Mouse (Mus musculus) midbrain, embryonic 14.5 days (tissue): ENCODE measurements around the gene Lyg2. TPM values are rescaled to one million over a fixed set of nuclear protein-coding genes. Genes with fewer than 3 reads are reported as not detected.
A peak's percentile ranks its signal among the peaks of the same experiment; 100 is the strongest.

Source experiments
- ATAC-seq: fragments of 200-750 bp; cut with Nextera tagmentation; 2 replicates; pipeline ENCODE4 v1.8.0; 2017; ENCODE audit warnings: moderate number of reproducible peaks, moderate library complexity; ENCODE audit not compliant: low FRiP score, low TSS enrichment
- DNase-seq: peaks from one replicate; pipeline ENCODE4 v3.0.0-alpha.2; 2015
- H3K27ac ChIP-seq: fragments of 300-500 bp; sonication (generic); replicated peaks from 2 replicates; pipeline ENCODE4 v1.5.1; 2014; ENCODE audit warnings: mild to moderate bottlenecking, low read depth, low read length, moderate library complexity
- H3K27me3 ChIP-seq: fragments of 300-500 bp; sonication (generic); 2 replicates; pipeline ENCODE4 v1.6.1; 2014; ENCODE audit warnings: low read length, control low read depth, mixed read lengths; ENCODE audit not compliant: control insufficient read depth, insufficient read depth
- H3K36me3 ChIP-seq: fragments of 300-500 bp; sonication (generic); 2 replicates; pipeline ENCODE4 v1.6.1; 2014; ENCODE audit warnings: low read length, control low read depth; ENCODE audit not compliant: control insufficient read depth, insufficient read depth
- H3K4me1 ChIP-seq: fragments of 300-500 bp; sonication (generic); 2 replicates; pipeline ENCODE4 v1.6.1; 2014; ENCODE audit warnings: mild to moderate bottlenecking, antibody characterized with exemption, low read length, control low read depth; ENCODE audit not compliant: control insufficient read depth, insufficient read depth
- H3K4me2 ChIP-seq: fragments of 300-500 bp; sonication (generic); 2 replicates; pipeline ENCODE4 v1.6.1; 2014; ENCODE audit warnings: mild to moderate bottlenecking, low read length, moderate library complexity
- H3K4me3 ChIP-seq: fragments of 300-500 bp; sonication (generic); replicated peaks from 2 replicates; pipeline ENCODE4 v1.5.1; 2014; ENCODE audit warnings: low read depth, low read length
- H3K9ac ChIP-seq: fragments of 300-500 bp; sonication (generic); replicated peaks from 2 replicates; pipeline ENCODE4 v1.6.1; 2014; ENCODE audit warnings: mild to moderate bottlenecking, low read length, moderate library complexity
- H3K9me3 ChIP-seq: fragments of 300-500 bp; sonication (generic); 2 replicates; pipeline ENCODE4 v1.6.1; 2016; ENCODE audit warnings: low read length, control low read depth, mixed read lengths; ENCODE audit not compliant: control insufficient read depth
- WGBS: fragments of 180-500 bp; shearing (Covaris S2); extraction: QIAGEN DNeasy Blood & Tissue Kit; methylation state at CpG from one replicate; pipeline ENCODE4 v1.1.7; 2014; 5-methylcytosine and 5-hydroxymethylcytosine counted together
- polyA plus RNA-seq: library from polyadenylated mRNA; unstranded; fragments of >200 nt; fragmentation: Nextera tagmentation; extraction: Ambion mirVana; gene quantifications from 2 replicates; pipeline ENCODE4 v1.2.1, GENCODE M21; 2014

Gene Lyg2
- polyA plus RNA-seq, 1 experiment from 2014 or later, result not detected

GRCm38 (mm10) chr1:37864511-37865400 lies 51.5 kb downstream of the Lyg2 start:
- Histone ChIP-seq H3K4me3 (peak overlapping the region; percentile 67), H3K9me3 (no peaks in the 10 kb centered on the region), H3K4me1 (0 out of 2 replicates have a peak, but pooled peaks cover 8% of the 10 kb centered on the region), H3K36me3 (no peaks in the 10 kb centered on the region), H3K9ac (peak overlapping the region; percentile 78), H3K27me3 (no peaks in the 10 kb centered on the region), H3K4me2 (peak overlapping the region; percentile 71), H3K27ac (peak overlapping the region; percentile 91)
- DNase-seq (peak; percentile 100), ATAC-seq (peak; percentile 98)
- under 1% methylated on average over 90 of the region's 90 CpGs for WGBS

Other genes with a start within 250 kb of the Lyg2 start
- gene 2010300C02Rik, start 196.4 kb downstream of the Lyg2 start, polyA plus RNA-seq, result 1.3 and 1.9 TPM in 2 replicates
- gene Tsga10, start 50.1 kb downstream of the Lyg2 start, polyA plus RNA-seq, result 20.8 and 23.3 TPM in 2 replicates
- gene Lipt1, start 44.8 kb downstream of the Lyg2 start, polyA plus RNA-seq, result 6.8 and 9.1 TPM in 2 replicates
- 13.7 and 14.7 TPM in 2 replicates for gene Mitd1, start 26.1 kb downstream of the Lyg2 start, polyA plus RNA-seq
- gene Mrpl30, start 26.0 kb downstream of the Lyg2 start, polyA plus RNA-seq, result 275 and 310 TPM in 2 replicates
- gene Lyg1, start 41.3 kb upstream of the Lyg2 start, polyA plus RNA-seq, result not detected in 2 replicates
- 137 and 153 TPM in 2 replicates for gene Txndc9, start 81.4 kb upstream of the Lyg2 start, polyA plus RNA-seq
- gene Eif5b, start 81.5 kb upstream of the Lyg2 start, polyA plus RNA-seq, result 20.7 and 23.9 TPM in 2 replicates
- 34.7 and 35.8 TPM in 2 replicates for gene Rev1, start 213.3 kb upstream of the Lyg2 start, polyA plus RNA-seq